Mouse (Mus musculus) lung, adult 2 months (tissue): ENCODE measurements around the gene Baz1b.

Experiments
- CTCF ChIP-seq: fragments of 200-500 bp; IDR thresholded peaks from 2 replicates; pipeline ENCODE4 v1.5.1; 2011; ENCODE audit warnings: mild to moderate bottlenecking, low read length, control low read depth; ENCODE audit not compliant: insufficient read depth
- POLR2A ChIP-seq: fragments of 200-500 bp; IDR thresholded peaks from 2 replicates; pipeline ENCODE4 v1.6.1; 2011; ENCODE audit warnings: low read depth, mild to moderate bottlenecking, control low read depth, low read length, borderline replicate concordance; ENCODE audit errors: extremely low read depth

DNA sequence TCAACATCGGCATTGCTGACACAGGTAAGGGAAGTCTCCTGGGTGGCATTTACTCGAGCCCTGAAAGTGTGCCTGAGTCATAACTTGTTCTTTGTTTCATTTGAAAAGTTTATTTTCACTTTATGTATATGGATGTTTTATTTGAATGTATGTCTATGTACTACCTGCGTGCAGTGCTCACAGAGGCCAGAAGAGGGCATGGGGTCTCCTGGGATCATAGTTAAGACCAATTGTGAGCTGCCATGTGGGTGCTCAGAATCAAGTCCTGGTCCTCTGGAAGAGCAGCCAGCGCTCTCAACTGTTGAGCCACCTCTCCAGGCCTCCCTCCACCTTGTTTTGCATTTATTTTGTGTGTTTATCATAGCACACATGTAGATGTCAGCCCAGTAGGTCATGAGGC, 30.6 kb upstream of the Baz1b start:
- no peak for TF ChIP-seq CTCF
- TF ChIP-seq POLR2A: no peak
